Mouse (Mus musculus) liver, embryonic 11.5 days (tissue): ENCODE results near the gene Lfng. TPM values are rescaled to one million over a fixed set of nuclear protein-coding genes. Genes with fewer than 3 reads are reported as not detected.

Experiments
- ATAC-seq: fragments of 200-750 bp; cut with Nextera tagmentation; replicated peaks from 2 replicates; pipeline ENCODE4 v1.8.0; 2017; ENCODE audit warnings: moderate number of reproducible peaks, mild to moderate bottlenecking, moderate TSS enrichment, moderate library complexity; ENCODE audit not compliant: low FRiP score
- DNase-seq: peaks from one replicate; pipeline ENCODE4 v3.0.0-alpha.2; 2017; ENCODE audit warnings: low spot score
- H3K27ac ChIP-seq: fragments of 300-500 bp; sonication (generic); 2 replicates; pipeline ENCODE4 v1.5.1; 2014; ENCODE audit warnings: mild to moderate bottlenecking, low read depth, low read length, control low read depth
- H3K27me3 ChIP-seq: fragments of 300-500 bp; sonication (generic); replicated peaks from 2 replicates; pipeline ENCODE4 v1.6.1; 2014; ENCODE audit warnings: low read length, mixed read lengths; ENCODE audit not compliant: control insufficient read depth, insufficient read depth
- H3K36me3 ChIP-seq: fragments of 300-500 bp; sonication (generic); 2 replicates; pipeline ENCODE4 v1.6.1; 2014; ENCODE audit warnings: mild to moderate bottlenecking, low read length, moderate library complexity, mixed read lengths; ENCODE audit not compliant: control insufficient read depth, insufficient read depth
- H3K4me1 ChIP-seq: fragments of 300-500 bp; sonication (generic); replicated peaks from 2 replicates; pipeline ENCODE4 v1.6.1; 2014; ENCODE audit warnings: low read length, mixed read lengths; ENCODE audit not compliant: control insufficient read depth, insufficient read depth
- H3K4me2 ChIP-seq: fragments of 300-500 bp; sonication (generic); 2 replicates; pipeline ENCODE4 v1.6.1; 2014; ENCODE audit warnings: mild to moderate bottlenecking, control low read depth, moderate library complexity
- H3K4me3 ChIP-seq: fragments of 300-500 bp; sonication (generic); 2 replicates; pipeline ENCODE4 v1.5.1; 2014; ENCODE audit warnings: low read depth, low read length, control low read depth
- H3K9ac ChIP-seq: fragments of 300-500 bp; sonication (generic); 2 replicates; pipeline ENCODE4 v1.6.1; 2014; ENCODE audit warnings: low read depth, low read length, control low read depth
- H3K9me3 ChIP-seq: fragments of 300-500 bp; sonication (generic); 2 replicates; pipeline ENCODE4 v1.6.1; 2016; ENCODE audit warnings: low read length, inconsistent platforms, mixed read lengths; ENCODE audit not compliant: control insufficient read depth
- WGBS: fragments of 180-500 bp; shearing (Covaris S2); extraction: QIAGEN DNeasy Blood & Tissue Kit; methylation state at CpG from one replicate; pipeline ENCODE4 v1.1.7; 2014; 5-methylcytosine and 5-hydroxymethylcytosine counted together
- polyA plus RNA-seq: library from polyadenylated mRNA; unstranded; fragments of >200 nt; fragmentation: Nextera tagmentation; extraction: Ambion mirVana; gene quantifications from 2 replicates; pipeline ENCODE4 v1.2.1, GENCODE M21; 2014

Lfng gene
- polyA plus RNA-seq, 1 experiment from 2014 or later: 11.0 TPM

- no peaks in the 10 kb centered on the region for H3K36me3 ChIP-seq
- no peak for DNase-seq
- no peak overlapping the region; the same call in 1 of the 2 replicates for H3K4me2 ChIP-seq
- H3K4me1 ChIP-seq: peaks cover 38% of the 10 kb centered on the region
- WGBS: 67% methylated on average over 4 of the region's 4 CpGs
- H3K9me3 ChIP-seq: no peaks in the 10 kb centered on the region
- no peak overlapping the region for H3K9ac ChIP-seq
- no peak overlapping the region for H3K27ac ChIP-seq
- ATAC-seq: no peak
- no peak overlapping the region for H3K4me3 ChIP-seq
- H3K27me3 ChIP-seq: no peaks in the 10 kb centered on the region
Observed at GRCm38 (mm10) chr5:140597787-140598186, 9.3 kb upstream of the Lfng start.

- H3K9me3 ChIP-seq: no peaks in the 10 kb centered on the region
- DNase-seq (no peak), ATAC-seq (no peak)
- no peaks in the 10 kb centered on the region for H3K36me3 ChIP-seq
- no peak overlapping the region for H3K27ac ChIP-seq
- no peak overlapping the region for H3K9ac ChIP-seq
- WGBS: 64% methylated on average over 5 of the region's 5 CpGs
- H3K4me3 ChIP-seq: no peak overlapping the region
- H3K4me1 ChIP-seq: peaks cover 28% of the 10 kb centered on the region
- no peak overlapping the region for H3K4me2 ChIP-seq
- H3K27me3 ChIP-seq: peaks cover 5% of the 10 kb centered on the region
Observed at GRCm38 (mm10) chr5:140599939-140600338, 7.2 kb upstream of the Lfng start.

DNA sequence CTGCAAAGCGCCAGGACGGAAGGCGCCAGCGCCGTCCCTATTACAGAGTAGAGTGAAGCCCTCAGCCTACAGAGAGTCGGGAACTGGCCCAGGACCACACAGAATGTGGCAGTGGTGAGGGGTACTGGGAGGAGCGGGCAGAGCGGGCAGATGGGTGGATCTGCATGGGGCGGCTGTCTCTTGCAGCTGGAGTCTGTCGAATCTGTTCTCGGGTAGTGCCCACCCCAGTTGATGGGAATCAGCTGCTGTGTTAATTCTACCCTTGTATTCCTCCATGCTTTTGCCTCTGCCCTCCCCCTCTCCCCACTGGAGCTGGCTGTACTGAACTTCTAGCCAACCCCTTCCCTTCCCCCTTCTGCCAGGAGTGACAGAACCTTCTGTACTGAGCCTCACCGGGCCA is 5.4 kb upstream of the Lfng start:
- Histone ChIP-seq H3K27me3 (peaks cover 22% of the 10 kb centered on the region), H3K9me3 (no peaks in the 10 kb centered on the region), H3K4me2 (no peak overlapping the region), H3K36me3 (no peaks in the 10 kb centered on the region), H3K9ac (no peak overlapping the region), H3K4me1 (peaks cover 18% of the 10 kb centered on the region), H3K4me3 (no peak overlapping the region), H3K27ac (no peak overlapping the region)
- no peak for ATAC-seq
- WGBS: 70% methylated on average over 12 of the region's 12 CpGs
- no peak for DNase-seq

DNA sequence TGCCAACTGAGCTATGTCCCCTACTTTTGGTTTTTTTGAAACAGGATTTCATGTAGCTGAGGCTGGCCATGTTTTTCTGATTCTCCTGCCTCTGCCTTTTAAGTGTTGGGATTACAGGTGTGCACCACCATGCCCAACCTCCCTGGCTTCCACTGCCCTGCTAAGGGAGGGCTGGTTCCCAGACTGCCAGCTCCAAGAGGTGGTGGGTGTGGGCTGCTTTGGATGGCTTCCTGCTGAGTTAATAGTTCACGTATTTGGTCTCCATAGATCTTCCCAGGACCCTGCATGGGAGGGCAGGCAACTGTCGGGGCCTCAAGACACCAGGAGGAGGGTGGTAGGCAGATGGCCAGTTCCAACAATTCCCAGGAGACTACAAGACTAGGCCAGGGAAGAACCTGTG is 4.6 kb upstream of the Lfng start:
- Histone ChIP-seq H3K4me2 (no peak overlapping the region), H3K27ac (no peak overlapping the region), H3K4me3 (no peak overlapping the region), H3K9me3 (no peaks in the 10 kb centered on the region), H3K36me3 (no peaks in the 10 kb centered on the region), H3K4me1 (peaks cover 11% of the 10 kb centered on the region), H3K9ac (no peak overlapping the region), H3K27me3 (peaks cover 31% of the 10 kb centered on the region)
- no peak for DNase-seq
- no peak for ATAC-seq
- 80% methylated on average over 2 of the region's 2 CpGs for WGBS

- Histone ChIP-seq H3K4me3 (no peak overlapping the region), H3K9ac (no peak overlapping the region), H3K27me3 (peaks cover 49% of the 10 kb centered on the region), H3K4me2 (no peak overlapping the region), H3K9me3 (no peaks in the 10 kb centered on the region), H3K4me1 (peaks cover 20% of the 10 kb centered on the region), H3K36me3 (no peaks in the 10 kb centered on the region), H3K27ac (no peak overlapping the region)
- 51% methylated on average over 8 of the region's 8 CpGs for WGBS
- DNase-seq (no peak), ATAC-seq (no peak)
Observed at GRCm38 (mm10) chr5:140604386-140604785, 2.7 kb upstream of the Lfng start.

DNA sequence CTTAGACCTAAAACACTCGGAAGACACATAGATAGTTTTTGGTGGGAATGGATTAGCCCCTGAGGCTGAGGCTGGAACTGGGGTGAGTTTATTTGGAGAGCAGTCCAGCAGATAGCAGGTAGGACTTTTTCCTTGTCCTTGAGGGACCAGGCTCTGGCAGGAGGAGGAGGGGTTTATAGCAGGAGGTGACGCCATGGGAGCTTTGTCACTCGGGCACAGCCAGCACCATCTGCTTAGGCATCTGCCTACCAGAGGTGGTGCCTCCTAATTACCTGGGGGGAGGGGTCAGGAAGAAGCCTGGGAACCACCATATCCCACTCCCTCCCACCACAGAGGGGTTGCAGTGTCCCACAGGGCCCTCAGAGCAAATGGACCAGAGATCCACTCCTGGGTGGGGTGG is 1.9 kb upstream of the Lfng start:
- H3K27ac ChIP-seq: no peak overlapping the region
- no peaks in the 10 kb centered on the region for H3K36me3 ChIP-seq
- H3K4me3 ChIP-seq: no peak overlapping the region
- no peak overlapping the region for H3K9ac ChIP-seq
- no peak for ATAC-seq
- DNase-seq: no peak
- 14% methylated on average over 3 of the region's 3 CpGs for WGBS
- peaks cover 56% of the 10 kb centered on the region for H3K27me3 ChIP-seq
- no peaks in the 10 kb centered on the region for H3K9me3 ChIP-seq
- peaks cover 27% of the 10 kb centered on the region for H3K4me1 ChIP-seq
- H3K4me2 ChIP-seq: no peak overlapping the region

GRCm38 (mm10) chr5:140606386-140606785 is 734 bp upstream of the Lfng start:
- Histone ChIP-seq H3K4me3 (peak overlapping the region; percentile 74), H3K36me3 (no peaks in the 10 kb centered on the region), H3K27me3 (peaks cover 67% of the 10 kb centered on the region), H3K9ac (no peak overlapping the region), H3K4me1 (peaks cover 38% of the 10 kb centered on the region), H3K4me2 (peak overlapping the region; percentile 92), H3K27ac (no peak overlapping the region), H3K9me3 (no peaks in the 10 kb centered on the region)
- DNase-seq (no peak), ATAC-seq (no peak)
- 1% methylated on average over 23 of the region's 23 CpGs for WGBS

GRCm38 (mm10) chr5:140607836-140608633 is 915 bp downstream of the Lfng start:
- DNase-seq (no peak), ATAC-seq (peak; percentile 11; the same call in 1 of the 2 replicates)
- Histone ChIP-seq H3K27ac (peak overlapping the region; percentile 58), H3K36me3 (peaks cover 4% of the 10 kb centered on the region; the same call in 1 of the 2 replicates), H3K4me2 (peak overlapping the region; percentile 92), H3K9ac (peak overlapping the region; percentile 80), H3K27me3 (peaks cover 81% of the 10 kb centered on the region), H3K4me3 (peak overlapping the region; percentile 74), H3K4me1 (peaks cover 45% of the 10 kb centered on the region), H3K9me3 (no peaks in the 10 kb centered on the region)
- 3% methylated on average over 16 of the region's 17 CpGs for WGBS

- peak overlapping the region; percentile 80 for H3K9ac ChIP-seq
- H3K4me1 ChIP-seq: peaks cover 45% of the 10 kb centered on the region
- no peak for ATAC-seq
- peaks cover 81% of the 10 kb centered on the region for H3K27me3 ChIP-seq
- peak overlapping the region; percentile 74 for H3K4me3 ChIP-seq
- peak overlapping the region; percentile 92 for H3K4me2 ChIP-seq
- no peaks in the 10 kb centered on the region for H3K9me3 ChIP-seq
- 5% methylated on average over 16 of the region's 16 CpGs for WGBS
- peak overlapping the region; percentile 58; the same call in 1 of the 2 replicates for H3K27ac ChIP-seq
- H3K36me3 ChIP-seq: peaks cover 4% of the 10 kb centered on the region; the same call in 1 of the 2 replicates
- no peak for DNase-seq
Observed at GRCm38 (mm10) chr5:140608634-140609015, 1.5 kb downstream of the Lfng start.
